Mouse (Mus musculus): ENCODE measurements around the gene Zfp119a.

Gene Zfp119a

DNA sequence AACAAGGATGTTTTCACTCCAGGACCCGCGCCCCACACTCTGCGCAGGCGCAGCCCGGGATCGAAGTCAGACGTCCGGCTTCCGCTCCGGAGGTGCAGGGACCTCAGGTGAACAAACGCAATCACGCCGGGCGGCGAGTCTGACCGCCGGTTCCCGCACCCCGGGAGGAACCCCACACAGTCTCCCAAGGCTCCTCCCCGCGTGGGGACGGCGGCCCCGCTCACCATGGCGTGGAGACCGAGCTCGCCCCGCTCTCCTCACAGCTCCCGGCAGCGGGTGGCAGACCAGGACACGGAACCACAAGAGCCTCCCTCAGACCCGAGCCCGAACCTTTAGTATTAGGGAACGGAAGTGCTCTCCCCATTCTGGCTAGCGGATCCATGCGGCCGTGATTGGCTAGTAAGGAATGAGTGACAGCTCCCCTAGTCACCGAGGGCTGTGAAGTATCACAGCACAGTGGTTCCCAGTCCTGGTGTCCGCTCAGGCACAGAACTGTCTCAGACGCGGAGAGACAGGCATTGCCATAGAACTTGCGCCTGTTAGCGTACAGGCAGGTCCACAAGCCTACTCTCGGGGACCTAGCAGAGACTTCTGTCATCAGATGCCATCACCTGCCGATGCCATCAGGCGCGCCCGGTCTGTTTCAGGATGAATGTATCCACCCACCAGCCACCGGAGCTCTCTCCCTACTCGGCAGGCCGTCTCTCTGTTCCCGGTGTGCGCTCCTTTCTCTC lies at the start of gene Zfp119a:
Zfp119a (minus strand) TSS at position 295 of the 734 bp plus-strand sequence.
- under 1% methylated on average over 46 of the region's 53 CpGs for WGBS

DNA sequence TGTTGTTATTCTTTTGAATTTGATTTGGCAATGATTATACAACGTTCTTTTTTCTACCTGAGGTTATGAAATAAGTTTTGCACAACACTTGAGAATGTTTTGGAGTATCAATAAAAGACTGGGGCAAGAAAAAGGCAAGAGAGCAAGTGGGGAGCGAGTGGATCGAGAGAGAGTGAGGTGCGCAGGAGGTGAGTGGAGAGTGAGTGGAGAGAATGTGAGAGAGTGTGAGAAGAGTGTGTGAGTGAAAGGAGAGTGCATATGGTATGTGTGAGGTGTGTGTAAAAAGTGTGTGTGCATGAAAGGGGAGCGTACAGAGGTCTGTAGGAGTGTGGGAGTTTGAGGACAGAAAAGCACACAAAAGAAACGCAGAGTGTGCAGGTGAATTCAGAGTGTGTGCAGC lies 25.4 kb upstream of the Zfp119a start:
- 75% methylated on average over 6 of the region's 6 CpGs for WGBS

DNA sequence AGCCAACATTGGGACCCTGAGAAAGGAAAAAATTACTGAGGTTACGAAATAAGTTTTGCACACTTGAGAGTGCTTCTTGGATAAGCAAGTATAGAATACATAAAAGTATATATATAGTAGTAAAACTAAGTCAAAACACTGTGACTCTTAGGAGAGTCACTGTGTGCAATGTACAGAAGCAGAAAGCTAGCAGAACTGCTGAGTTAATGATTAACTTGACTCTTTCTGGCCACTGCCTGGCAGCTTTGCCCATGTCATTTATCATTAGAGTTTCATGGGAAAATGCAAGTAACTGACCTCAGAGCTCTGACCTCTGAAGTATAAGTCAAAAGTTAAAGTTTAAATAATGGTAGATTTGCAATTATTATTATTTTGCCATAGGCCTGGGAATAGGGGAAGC lies 25.0 kb upstream of the Zfp119a start:
- WGBS: 87% methylated on average over 1 of the region's 1 CpGs

DNA sequence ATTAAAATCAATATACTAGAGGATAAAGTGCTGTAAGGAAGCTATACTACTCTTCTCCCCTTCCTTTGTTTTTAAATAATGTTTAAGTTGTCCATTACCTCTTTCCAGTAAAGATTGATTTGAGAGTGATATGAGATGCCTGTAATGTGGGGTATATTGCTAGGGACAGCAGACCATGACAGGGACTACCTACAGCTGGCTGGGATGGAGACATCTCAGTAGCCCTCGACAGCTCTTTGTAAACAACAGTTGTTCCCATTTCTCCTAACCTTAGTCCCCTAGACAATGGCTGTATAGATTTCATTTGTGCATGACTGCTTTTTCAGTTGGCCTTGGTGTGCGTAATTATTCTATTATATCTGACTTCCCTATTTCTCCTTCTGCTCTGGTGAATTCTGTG lies 24.4 kb upstream of the Zfp119a start:
- 60% methylated on average over 2 of the region's 2 CpGs for WGBS

- WGBS: 6% methylated on average over 6 of the region's 8 CpGs
Measured at GRCm38 (mm10) chr17:55892406-55892955, 13.8 kb upstream of the Zfp119a start.

- WGBS: 56% methylated on average over 2 of the region's 2 CpGs
Measured at GRCm38 (mm10) chr17:55884912-55885311, 6.2 kb upstream of the Zfp119a start.

GRCm38 (mm10) chr17:55883631-55884030 lies 4.9 kb upstream of the Zfp119a start:
- WGBS: 42% methylated on average over 2 of the region's 2 CpGs

- WGBS: 0% methylated on average over 7 of the region's 8 CpGs
Measured at GRCm38 (mm10) chr17:55878282-55878635, 471 bp downstream of the Zfp119a start.

DNA sequence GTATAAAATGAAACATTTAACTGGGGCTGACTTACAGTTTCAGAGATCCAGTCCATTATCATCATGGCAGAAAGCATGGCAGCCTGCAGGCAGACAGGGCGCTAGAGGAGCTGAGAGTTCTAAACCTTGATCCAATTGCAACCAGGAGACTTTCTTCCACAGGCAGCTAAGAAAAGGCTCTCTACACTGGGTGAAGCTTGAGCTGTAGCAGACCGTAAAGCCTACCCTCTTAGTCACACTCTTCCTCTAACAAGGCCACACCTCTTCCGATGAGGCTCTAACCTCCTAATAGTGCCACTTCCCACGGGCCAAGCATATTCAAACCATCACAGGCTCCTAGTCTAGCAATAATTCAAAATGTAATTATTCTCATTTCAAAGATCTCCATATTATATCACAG lies 1.5 kb downstream of the Zfp119a start:
- WGBS: 87% methylated on average over 4 of the region's 4 CpGs

DNA sequence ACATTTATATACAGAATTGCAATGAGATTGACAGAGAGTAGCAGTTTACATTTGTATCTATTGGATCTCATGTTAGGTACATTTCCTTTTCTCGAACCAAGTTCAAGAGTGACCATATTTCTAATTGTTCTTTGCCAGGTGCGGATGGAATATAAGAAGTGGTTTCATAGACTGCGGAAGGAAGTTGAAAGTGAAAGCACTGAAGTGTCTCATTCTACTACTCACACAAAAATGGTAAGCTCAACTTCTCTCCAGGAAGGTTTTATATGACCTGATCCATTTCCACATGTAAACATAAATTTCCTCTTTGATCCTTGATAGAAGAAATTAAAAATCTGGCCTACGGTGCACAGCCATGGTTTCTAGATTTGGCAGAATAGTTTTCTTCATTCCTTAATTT lies 35.7 kb downstream of the Zfp119a start:
- 89% methylated on average over 4 of the region's 4 CpGs for WGBS

GRCm38 (mm10) chr17:55821566-55821965 lies 57.2 kb downstream of the Zfp119a start:
- 77% methylated on average over 1 of the region's 1 CpGs for whole genome bisulfite sequencing

- WGBS: 85% methylated on average over 4 of the region's 4 CpGs
Measured at GRCm38 (mm10) chr17:55816853-55817252, 61.9 kb downstream of the Zfp119a start.
